Mouse (Mus musculus): ENCODE data around the gene Alox12b.

Gene Alox12b

DNA sequence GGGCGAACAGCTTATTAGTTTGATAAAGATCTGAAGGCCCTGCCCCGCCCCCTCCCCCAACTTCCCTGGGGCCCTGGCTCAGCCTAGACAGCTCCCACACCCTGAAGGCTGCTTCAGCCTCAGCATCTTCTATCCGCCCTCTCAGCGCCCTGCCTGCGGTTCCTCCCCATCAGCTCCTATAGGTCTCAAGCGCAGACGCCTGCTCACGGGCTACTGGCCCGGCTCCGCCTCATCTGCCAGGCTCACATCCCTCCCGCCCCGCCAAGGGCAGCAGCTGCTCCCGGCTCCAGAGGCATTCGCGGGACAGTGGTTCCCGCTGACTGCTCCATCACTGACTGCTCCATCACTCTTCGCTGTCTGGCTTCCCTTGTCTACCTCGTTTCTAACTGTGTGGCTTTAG is at the start of gene Alox12b:
Gene Alox12b, plus strand, starts transcription at position 190 of the 400 bp plus-strand sequence.
- DNase-seq (ENCODE audit: low read depth, low spot score): peak; percentile 17

DNA sequence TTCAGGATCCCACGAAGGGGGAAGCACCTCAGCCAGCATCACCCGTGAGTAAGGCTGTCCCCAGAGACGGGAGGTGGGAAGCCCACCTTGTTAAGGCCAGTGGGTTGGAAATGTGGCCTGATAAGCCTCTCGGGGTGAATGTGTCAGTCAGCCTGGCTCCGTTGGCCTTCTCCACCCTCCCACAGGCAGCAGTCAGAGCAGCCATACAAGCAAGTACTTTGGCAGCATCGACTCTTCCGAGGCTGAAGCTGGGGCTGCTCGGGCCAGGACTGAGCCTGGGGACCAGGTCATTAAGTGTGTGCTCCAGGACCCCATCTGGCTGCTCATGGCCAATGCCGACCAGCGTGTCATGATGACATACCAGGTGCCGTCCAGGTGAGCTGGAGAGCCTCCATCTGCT is 49.1 kb upstream of the Alox12b start:
- no peak for DNase-seq (ENCODE audit: low read depth, low spot score)

DNA sequence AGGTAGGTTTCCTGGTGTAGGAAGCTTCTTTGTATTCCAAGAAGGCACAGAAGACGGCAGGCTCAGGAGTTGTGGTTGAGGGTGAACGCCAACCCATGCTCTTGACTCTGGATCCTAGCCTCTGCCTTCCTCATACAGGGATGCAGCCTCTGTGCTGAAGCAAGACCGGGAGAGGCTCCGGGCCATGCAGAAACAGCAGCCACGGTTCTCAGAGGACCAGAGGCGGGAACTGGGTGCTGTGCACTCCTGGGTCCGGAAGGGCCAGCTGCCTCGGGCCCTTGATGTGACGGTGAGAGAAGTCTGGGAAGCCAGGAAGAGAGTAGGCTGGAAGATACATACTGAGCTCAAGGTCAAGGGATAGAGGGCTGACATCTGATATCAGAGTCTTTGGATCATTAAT is 48.6 kb upstream of the Alox12b start:
- no peak for DNase-seq (ENCODE audit: low read depth, low spot score)

DNA sequence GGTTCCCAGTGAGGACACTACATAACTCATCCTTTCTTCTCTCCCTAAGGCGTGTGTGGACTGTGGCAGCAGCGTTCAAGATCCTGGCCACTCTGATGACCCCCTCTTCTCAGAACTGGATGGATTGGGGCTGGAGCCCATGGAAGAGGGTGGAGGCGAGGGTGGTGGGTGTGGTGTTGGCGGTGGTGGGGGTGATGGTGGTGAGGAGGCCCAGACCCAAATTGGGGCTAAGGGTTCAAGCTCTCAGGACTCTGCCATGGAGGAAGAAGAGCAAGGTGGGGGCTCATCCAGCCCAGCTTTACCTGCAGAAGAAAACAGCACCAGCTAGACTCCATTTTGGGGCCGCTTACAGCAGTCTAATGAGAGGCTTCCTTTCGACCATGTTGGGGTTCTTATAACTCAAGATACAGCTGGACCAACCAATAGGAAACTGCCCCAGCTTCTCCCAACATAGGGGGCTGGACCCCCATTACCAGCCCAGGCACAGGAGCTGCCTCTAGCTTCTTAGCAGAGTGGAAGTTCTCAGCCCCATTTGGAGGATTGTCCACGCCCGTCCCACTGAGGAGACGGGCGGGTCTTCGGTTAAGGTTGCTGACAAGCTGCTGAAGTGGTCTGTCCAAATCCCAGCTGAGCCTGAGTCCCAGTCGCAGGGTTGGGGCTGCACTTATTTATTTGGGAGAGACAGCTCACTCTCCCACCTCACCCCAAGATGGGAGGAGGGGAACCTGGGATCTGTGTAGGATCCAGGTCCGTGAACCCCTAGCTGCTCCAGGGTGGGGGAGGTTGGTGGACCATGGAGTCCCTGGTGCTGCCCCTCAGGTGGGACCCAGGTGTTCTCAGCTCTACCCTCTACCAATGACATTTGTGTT is 47.5 kb upstream of the Alox12b start:
- no peak for DNase-seq (ENCODE audit: low read depth, low spot score)

DNA sequence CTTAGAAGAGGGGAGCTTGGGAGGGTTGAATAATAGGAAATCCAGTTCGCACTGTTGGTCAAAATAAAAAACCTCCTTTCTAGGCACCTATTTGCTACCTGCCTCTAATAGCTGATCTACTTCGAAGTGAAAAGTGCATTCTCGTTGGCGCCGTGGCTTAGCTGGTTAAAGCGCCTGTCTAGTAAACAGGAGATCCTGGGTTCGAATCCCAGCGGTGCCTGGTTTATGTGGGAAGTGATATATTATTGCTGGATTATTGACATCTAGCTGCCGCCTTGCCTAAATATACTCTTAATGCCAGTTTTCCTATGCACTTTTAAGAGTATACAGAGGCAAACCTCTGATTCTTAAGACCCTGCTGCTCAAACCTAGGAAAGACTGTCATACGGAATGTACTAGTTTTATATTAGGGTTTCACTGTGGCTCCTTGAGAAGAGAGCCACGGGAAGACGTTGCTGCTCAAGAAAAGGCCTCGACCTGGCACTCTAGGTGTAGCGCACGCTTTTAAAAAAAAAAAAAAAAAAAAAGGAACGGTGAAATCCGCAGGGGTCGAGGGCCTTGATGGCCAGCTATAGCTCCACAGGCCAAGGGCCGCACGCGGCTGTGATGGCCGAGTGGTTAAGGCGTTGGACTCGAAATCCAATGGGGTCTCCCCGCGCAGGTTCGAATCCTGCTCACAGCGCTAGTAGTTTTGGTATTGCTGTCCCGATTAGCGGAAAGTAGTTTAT is 46.3 kb upstream of the Alox12b start:
- peak; percentile 88 for DNase-seq (ENCODE audit: low read depth, low spot score)

DNA sequence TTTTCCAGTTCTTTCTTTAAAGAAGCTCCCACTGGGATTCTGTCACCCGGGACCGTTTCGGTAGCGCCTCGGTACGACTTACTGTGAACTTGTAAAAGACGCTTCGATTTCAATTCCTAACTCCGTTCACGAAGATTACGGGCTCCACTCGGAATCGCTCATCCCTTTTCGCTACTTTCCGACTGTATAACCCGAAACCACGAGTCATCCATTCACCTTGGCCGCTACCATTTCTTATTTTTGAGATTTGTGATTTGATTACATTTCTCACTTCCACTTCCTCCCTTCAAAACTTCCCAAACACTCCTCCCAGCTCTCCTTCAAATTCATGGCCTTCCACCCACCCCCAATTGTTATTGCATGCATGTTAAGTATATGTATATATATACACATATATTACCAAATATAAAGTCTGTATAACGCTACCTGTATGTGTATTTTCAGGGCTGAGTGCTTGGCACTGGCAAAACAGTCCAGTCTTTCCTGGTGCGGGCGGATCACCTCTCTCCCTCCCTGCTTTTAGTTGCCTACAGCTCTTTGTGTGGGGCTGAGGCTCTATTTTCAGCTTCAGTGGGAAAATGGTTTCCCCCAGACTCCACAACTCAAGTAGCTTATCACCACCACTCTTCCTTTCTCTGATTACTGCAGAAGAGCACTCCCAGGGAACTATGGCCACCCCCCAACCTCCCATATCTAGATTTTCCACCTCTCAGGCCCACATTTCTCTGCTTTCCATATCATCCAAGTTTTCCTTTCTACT is 45.6 kb upstream of the Alox12b start:
- DNase-seq (ENCODE audit: low read depth, low spot score): no peak

DNA sequence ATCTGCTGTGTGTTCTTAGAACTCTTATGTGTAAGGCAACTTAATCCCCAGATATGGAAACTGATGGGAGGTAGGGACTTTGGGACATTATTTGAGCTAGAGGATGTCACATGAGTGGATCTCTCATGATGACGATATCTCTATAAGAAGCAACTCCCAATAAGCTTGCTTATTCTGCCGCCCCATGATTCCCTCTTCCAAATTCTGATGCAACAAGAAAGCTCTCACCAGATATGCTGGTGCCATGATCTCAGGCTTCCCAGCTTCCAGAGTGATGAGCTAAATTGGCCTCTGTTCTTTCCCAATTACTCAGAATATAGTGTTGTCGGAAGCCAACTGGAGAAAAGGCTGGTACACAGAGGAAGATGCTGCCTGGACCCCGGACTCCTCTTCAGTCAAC is 44.9 kb upstream of the Alox12b start:
- no peak for DNase-seq (ENCODE audit: low read depth, low spot score)

DNA sequence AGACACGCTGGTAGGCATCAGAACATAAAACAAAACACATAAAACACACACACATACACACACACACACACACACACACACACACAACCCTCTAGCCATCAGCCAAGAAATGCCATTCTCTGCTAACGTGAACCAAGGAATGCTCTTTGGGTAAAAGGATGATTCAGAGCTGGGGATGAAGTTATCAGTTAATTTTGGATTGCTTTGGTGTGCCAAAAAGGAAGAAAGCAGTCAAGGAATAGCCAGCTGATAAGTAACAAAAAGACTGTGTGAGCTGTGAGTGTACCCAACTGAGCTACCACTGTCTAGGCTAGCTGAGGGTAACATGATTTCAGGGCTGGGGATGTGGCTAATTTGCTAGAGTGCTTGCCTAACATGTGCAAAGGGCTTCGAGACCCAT is 42.8 kb upstream of the Alox12b start:
- no peak for DNase-seq (ENCODE audit: low read depth, low spot score)

DNA sequence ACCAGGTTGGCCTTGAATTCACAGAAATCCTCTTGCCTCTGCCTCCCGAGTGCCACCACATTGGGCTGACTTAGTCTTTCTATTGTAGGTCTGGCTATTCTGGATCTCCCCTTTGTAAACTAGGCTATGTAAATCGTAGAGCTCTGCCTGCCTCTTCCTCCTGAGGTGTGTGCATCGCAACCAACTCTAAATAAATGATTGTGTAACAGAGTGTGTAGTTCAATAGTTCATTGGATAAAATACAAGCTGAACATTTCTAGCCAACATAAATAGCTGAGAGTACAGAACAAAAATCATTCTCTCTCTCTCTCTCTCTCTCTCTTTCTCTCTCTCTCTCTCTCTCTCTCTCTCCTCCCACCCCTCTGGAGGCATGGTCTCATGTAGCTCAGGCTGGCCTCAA is 42.2 kb upstream of the Alox12b start:
- DNase-seq (ENCODE audit: low read depth, low spot score): no peak

DNA sequence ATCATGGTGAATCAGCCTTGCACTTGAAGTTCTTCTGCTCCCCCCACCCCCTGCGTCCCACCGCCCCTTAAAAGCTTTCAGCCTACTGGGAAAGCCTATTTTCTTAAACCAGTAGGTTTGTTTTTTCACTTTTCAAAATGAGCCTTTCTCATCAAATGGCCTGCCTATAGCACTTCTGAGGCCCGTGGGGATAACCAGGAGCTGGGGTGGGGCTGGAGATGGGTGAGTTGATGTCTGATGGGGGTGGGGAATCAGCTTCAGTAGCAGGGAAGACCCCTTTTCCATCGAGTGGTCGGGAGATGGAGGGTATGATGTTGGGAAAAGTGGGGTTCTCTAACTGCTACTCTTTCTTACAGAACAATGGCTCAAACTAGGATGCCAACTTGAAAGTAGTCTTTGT is 39.9 kb upstream of the Alox12b start:
- no peak for DNase-seq (ENCODE audit: low read depth, low spot score)

DNA sequence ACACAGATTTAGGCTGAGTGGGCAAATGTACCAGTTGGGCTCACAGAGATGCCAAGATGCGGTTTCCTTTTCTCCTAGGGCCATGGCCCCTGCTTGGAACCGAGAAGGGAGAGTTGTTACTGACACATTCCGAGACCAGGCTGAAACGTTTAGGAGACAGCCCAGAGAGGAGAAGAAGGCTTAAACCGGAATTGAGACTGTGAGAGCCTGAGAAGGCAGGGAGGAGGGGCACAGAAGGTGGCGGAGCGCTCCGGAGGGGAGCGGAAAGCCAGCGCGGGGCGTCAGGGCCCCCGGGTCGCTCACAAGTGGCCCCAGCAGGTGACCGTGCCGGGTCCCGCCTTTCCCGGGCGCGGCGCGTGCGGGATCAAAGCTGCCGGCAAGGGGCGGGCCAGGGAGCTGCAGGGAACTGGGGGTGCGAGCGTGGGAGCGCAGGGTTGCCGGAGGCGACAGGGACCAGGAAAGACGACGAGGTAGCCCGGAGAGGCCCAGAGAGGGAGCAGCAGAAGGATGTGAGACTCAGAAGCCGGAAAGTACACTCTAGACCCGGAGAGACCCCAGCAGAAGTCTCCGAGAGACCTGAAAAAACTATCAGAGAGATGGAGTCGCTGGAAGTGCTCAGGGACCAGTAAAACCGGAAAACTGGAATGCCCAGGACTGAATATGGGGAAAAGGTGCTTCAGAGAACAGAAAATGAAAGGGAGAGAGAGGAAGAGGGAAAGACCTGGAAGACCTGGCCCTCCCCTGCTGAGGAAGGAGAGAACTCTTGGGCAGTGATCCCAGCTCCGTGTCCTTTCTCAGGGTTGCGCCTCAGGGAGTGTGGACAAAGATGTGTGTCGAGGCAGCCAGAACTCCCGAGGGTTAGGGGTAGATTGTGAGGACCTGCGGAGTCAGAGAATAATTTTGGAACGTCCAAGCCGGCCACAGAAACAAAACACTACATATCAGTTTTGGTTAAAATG is 38.8 kb upstream of the Alox12b start:
- DNase-seq (ENCODE audit: low read depth, low spot score): peak; percentile 72

DNA sequence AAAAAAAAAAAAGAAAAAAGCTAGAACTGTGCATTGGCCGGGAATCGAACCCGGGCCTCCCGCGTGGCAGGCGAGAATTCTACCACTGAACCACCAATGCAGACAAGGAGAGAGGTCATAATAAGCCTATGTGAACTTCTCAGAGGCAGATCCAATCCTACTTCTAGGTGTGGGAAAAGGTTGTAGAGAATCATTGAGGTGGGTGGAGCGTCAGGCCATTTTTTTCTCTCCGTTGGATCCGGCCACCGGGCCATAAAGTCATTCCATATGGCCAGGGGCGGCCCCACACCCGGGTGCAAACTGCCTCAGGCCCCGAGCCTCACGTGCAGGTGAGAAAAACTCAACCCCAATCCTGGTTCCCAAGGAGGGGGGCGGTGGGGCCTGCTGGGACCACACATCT is 38.0 kb upstream of the Alox12b start:
- peak; percentile 88 for DNase-seq (ENCODE audit: low read depth, low spot score)

DNA sequence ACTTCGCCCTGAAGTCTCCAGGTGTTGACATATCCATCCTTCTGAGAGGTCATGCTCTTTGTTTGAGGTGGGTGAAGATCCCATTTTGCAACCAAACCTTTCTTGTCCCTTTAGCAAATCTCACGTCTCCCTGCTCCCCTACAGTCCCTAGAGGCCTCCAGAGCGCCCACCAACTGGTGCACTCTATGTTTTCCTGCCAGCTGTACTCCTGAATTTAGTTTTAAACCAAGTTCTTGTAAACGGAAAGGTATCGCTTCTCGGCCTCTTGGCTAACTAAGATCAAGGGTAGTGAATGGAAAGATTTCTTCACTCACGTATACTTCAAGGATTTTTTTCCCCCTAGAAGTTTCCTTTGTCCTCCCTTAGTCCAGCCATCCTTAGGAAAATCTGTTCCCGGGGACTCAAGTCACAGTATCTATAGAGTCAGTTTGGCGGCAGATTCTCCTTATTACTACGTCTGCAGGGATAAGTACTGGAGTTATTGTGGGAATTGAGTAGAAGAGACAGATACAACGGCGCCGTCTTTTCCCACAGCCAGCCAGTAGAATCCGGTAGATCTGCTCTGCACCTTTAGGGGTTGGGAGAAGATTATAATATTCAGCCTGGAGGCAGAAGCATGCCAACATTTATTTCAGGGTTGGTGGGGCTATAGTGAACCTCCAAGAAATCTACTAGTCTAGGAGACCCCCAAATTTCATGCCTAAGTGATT is 37.2 kb upstream of the Alox12b start:
- no peak for DNase-seq (ENCODE audit: low read depth, low spot score)

DNA sequence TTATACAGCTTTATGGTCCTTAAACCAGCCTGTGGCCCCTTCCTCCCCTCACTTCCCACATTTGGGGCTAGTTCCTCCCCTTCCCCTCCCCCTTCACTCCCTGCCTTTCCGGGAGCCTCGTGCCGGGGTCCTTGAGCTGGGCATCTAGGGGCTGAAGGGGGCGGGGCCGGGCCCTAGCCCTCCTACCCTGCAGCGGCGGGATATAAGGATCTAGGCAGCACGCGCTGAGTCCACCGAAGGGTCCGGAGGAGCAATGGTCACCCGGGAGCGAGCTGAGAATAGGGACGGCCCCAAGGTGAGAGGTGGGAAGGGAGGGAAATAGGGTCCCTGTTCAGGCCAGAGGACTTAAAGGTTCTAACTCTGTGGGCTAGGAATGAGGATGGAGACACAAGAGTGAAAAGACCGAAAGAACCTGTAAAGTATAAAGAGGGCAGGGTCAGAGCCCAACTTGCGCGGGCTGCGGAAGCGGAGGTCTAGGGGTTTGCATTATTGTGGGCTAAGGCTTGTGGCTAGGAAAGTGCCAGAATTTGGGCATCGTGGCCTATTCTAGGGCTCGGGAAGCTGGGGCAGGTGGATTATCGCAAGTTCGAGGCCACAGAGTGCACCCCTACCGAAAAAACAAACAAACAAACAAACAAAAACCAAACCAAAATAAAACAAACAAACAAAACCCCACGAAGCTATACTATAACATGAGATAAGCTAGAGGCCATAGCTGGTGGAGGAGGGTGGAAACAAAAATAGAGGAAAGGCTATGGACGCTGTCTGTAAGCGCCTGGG is 36.4 kb upstream of the Alox12b start, which contains the start of gene Hes7:
Gene Hes7, plus strand, starts transcription at position 184 of the 780 bp plus-strand sequence.
- peak; percentile 44 for DNase-seq (ENCODE audit: low read depth, low spot score)

DNA sequence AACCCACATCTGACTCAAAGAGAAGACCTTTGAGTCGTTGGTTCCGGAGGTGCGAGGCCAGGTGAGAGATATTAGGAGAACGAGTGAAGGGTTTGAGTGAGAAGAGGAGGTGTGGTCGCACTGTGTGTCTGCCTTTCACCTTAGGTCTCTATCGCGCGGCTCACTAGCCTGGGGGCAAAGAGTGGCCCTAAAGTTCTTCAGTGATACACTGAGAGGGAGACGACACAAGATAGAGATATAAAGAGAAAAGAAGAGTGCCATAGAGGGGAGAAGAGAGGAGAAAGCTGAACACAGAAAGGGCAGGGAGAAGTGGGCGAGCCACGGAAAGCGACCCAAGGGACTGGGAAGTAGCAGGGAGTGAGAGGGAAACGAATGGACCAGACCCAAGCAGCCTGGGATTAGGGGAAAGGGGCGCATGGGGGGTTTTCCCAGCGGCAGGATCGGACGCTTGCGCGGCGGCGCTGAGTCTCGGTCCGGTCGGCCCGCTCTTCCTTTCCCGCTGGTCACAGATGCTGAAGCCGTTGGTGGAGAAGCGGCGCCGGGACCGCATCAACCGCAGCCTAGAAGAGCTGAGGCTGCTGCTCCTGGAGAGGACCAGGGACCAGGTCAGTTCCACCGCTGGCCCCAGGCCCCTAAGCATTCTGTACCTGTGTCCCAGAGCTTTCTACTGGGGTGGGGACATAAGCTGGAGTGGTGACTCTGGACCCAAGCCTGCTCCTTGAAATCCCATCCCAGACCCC is 35.6 kb upstream of the Alox12b start:
- peak; percentile 48 for DNase-seq (ENCODE audit: low read depth, low spot score)

DNA sequence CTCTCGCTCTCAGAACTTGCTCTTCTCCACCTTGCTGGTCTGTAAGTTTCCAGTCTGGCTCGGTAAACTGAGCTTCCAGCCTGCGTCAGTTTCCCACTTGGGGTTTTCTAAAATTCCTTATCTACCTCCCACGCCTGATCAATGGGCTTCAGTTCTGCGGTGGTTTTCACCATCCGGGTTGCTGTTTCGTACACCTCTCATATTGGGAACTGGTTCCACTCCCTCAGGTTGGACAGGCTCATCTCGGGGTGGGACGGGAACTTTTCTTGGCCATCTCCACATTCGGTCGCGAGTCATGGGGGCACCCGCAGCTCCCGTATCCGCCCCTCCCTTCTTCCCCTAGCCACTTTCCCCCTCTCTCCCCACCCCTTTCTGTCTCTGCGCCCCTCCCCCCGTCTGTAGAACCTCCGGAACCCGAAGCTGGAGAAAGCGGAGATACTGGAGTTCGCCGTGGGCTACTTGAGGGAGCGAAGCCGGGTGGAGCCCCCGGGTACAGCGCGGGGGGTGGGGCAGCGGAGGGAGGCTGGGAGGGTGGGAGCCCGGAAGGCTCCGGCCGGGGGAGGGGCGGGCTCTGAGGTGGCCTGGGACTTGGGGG is 35.0 kb upstream of the Alox12b start:
- DNase-seq (ENCODE audit: low read depth, low spot score): peak; percentile 63

DNA sequence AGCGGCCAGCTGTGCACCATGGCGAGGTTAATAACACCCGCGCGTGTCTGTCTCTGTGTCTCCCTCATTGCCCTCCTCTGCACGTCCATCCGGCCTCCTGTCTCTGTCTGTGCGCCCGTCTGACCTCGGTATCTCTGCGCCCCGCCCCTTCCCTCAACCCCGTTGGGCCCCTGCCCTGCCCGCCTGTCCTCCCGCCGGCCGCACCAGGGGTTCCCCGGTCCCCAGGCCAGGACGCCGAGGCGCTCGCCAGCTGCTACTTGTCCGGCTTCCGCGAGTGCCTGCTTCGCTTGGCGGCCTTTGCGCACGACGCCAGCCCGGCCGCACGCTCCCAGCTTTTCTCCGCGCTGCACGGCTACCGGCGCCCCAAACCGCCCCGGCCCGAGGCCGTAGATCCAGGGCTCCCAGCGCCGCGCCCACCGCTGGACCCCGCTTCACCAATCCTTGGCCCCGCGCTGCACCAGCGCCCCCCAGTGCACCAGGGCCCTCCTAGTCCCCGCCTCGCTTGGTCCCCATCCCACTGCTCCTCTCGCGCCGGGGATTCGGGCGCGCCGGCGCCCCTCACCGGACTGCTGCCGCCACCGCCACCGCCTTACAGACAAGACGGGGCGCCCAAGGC is 34.3 kb upstream of the Alox12b start, which contains the start of gene 9130213A22Rik:
Gene 9130213A22Rik, minus strand, starts transcription at position 254 of the 616 bp plus-strand sequence.
- DNase-seq (ENCODE audit: low read depth, low spot score): peak; percentile 73

Data from CD4-positive, CD25-positive, alpha-beta regulatory T cell, adult 2 months (primary cell).